Mouse (Mus musculus) effector memory CD4-positive, alpha-beta T cell, adult 7 months (primary cell): ENCODE results near the gene Gm1979. TPM values are rescaled to one million over a fixed set of nuclear protein-coding genes. Genes with fewer than 3 reads are reported as not detected.

ENCODE experiments used
- polyA plus RNA-seq: library from polyadenylated mRNA; unstranded; fragments of 100-300 nt; shearing (Covaris generic); gene quantifications from one replicate; pipeline ENCODE4 v1.2.1, GENCODE M21; 2017

Gene Gm1979
- polyA plus RNA-seq, result not detected

GRCm38 (mm10) chr5:26004698-26005097 lies at the start of gene Gm1979:
Gene Gm1979 (minus strand): TSS chr5:26004798.

GRCm38 (mm10) chr5:26039458-26039857 lies 34.9 kb upstream of the Gm1979 start, which contains the start of gene Speer4a:
Gene Speer4a (minus strand): TSS chr5:26039558.

GRCm38 (mm10) chr5:26022816-26023215 lies 18.2 kb upstream of the Gm1979 start, which contains the start of gene Gm5862:
Gene Gm5862 (minus strand): TSS chr5:26022916.

DNA sequence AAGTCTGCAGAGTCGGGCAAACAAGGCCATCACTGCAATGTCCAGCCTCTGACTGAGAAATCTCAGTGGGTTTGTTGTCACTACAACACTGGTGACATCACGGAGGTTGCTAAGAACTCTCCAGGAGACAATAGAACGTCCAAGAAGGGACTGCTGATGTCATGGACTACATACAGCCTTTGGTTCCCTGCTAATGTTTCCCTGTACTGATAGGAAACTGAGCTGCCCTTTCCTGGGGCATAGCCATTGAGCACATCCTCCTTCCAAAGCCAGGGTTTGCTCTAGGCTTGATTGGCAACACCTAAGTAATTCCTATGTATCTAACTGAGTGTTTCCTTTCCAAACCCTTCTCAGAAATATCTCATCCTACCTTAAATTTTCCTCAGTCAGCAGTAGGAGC lies 16.0 kb downstream of the Gm1979 start, which contains the start of gene Gm21698:
TSS of gene Gm21698 (minus strand) at position 101 of the 400 bp plus-strand sequence.

GRCm38 (mm10) chr5:25972563-25972962 lies 32.0 kb downstream of the Gm1979 start, which contains the start of gene Gm21680:
Gene Gm21680 (minus strand): TSS chr5:25972663.

DNA sequence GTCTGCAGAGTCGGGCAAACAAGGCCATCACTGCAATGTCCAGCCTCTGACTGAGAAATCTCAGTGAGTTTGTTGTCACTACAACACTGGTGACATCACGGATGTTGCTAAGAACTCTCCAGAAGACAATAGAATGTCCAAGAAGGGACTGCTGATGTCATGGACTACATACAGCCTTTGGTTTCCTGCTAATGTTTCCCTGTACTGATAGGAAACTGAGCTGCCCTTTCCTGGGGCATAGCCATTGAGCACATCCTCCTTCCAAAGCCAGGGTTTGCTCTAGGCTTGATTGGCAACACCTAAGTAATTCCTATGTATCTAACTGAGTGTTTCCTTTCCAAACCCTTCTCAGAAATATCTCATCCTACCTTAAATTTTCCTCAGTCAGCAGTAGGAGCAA lies 50.3 kb downstream of the Gm1979 start, which contains the start of gene Gm21671:
TSS of gene Gm21671 (minus strand) at position 101 of the 400 bp plus-strand sequence.

Other genes with a start within 250 kb of the Gm1979 start
- 3.6 TPM for gene Actr3b, start 244.8 kb downstream of the Gm1979 start, polyA plus RNA-seq
- gene Gm21663, start 62.4 kb downstream of the Gm1979 start, polyA plus RNA-seq, result not detected
- gene Gm21671, start 50.4 kb downstream of the Gm1979 start, polyA plus RNA-seq, result not detected
- not detected for gene Gm21680, start 32.1 kb downstream of the Gm1979 start, polyA plus RNA-seq
- not detected for gene Gm21698, start 16.1 kb downstream of the Gm1979 start, polyA plus RNA-seq
- gene Gm5862, start 18.1 kb upstream of the Gm1979 start, polyA plus RNA-seq, result not detected
- 0.24 TPM for gene Speer4a, start 34.8 kb upstream of the Gm1979 start, polyA plus RNA-seq
- gene Gm7347, start 53.8 kb upstream of the Gm1979 start, polyA plus RNA-seq, result not detected
- gene Gm10471, start 84.5 kb upstream of the Gm1979 start, polyA plus RNA-seq, result not detected
- gene 5031410I06Rik, start 100.6 kb upstream of the Gm1979 start, polyA plus RNA-seq, result not detected
- not detected for gene Gm10220, start 116.6 kb upstream of the Gm1979 start, polyA plus RNA-seq